Mouse (Mus musculus) embryonic facial prominence, embryonic 13.5 days (tissue): ENCODE measurements around the gene Srms. TPM values are rescaled to one million over a fixed set of nuclear protein-coding genes. Genes with fewer than 3 reads are reported as not detected.

Source experiments
- ATAC-seq: fragments of 200-750 bp; cut with Nextera tagmentation; 2 replicates; pipeline ENCODE4 v1.8.0; 2017; ENCODE audit warnings: low read depth; ENCODE audit not compliant: insufficient number of reproducible peaks, insufficient read depth, low FRiP score, low TSS enrichment
- H3K27ac ChIP-seq: fragments of 300-500 bp; sonication (generic); 2 replicates; pipeline ENCODE4 v1.5.1; 2015; ENCODE audit warnings: moderate library complexity, mild to moderate bottlenecking, inconsistent platforms
- H3K27me3 ChIP-seq: fragments of 300-500 bp; sonication (generic); 2 replicates; pipeline ENCODE4 v1.6.1; 2015; ENCODE audit warnings: mild to moderate bottlenecking, inconsistent platforms
- H3K36me3 ChIP-seq: fragments of 300-500 bp; sonication (generic); 2 replicates; pipeline ENCODE4 v1.6.1; 2015; ENCODE audit warnings: mild to moderate bottlenecking, inconsistent platforms
- H3K4me1 ChIP-seq: fragments of 300-500 bp; sonication (generic); 2 replicates; pipeline ENCODE4 v1.6.1; 2015; ENCODE audit warnings: inconsistent platforms
- H3K4me2 ChIP-seq: fragments of 300-500 bp; sonication (generic); 2 replicates; pipeline ENCODE4 v1.6.1; 2015; ENCODE audit warnings: moderate library complexity, mild to moderate bottlenecking, inconsistent platforms
- H3K4me3 ChIP-seq: fragments of 300-500 bp; sonication (generic); 2 replicates; pipeline ENCODE4 v1.5.1; 2015; ENCODE audit warnings: mild to moderate bottlenecking, inconsistent platforms
- H3K9ac ChIP-seq: fragments of 300-500 bp; sonication (generic); 2 replicates; pipeline ENCODE4 v1.6.1; 2015; ENCODE audit warnings: mild to moderate bottlenecking, inconsistent platforms
- H3K9me3 ChIP-seq: fragments of 300-500 bp; sonication (generic); 2 replicates; pipeline ENCODE4 v1.6.1; 2016; ENCODE audit warnings: inconsistent platforms
- WGBS: fragments of 180-500 bp; shearing (Covaris S2); methylation state at CpG from one replicate; pipeline ENCODE4 v1.1.7; 2015; ENCODE audit warnings: mixed read lengths; 5-methylcytosine and 5-hydroxymethylcytosine counted together
- polyA plus RNA-seq: library from polyadenylated mRNA; unstranded; fragments of >200 nt; fragmentation: Nextera tagmentation; extraction: Ambion mirVana; gene quantifications from 2 replicates; pipeline ENCODE4 v1.2.1, GENCODE M21; 2015

Gene Srms
- 0.14 TPM in 1 of 2 replicates, not detected in the other for polyA plus RNA-seq

GRCm38 (mm10) chr2:181213021-181213445 lies at the start of gene Srms:
Gene Srms (minus strand): TSS chr2:181213185.
- H3K4me1 ChIP-seq: peaks cover 12% of the 10 kb centered on the region
- no peak for ATAC-seq
- H3K9ac ChIP-seq: 0 out of 2 replicates have a peak within 1 kb of the TSS, but pooled peaks have one; percentile 32
- H3K36me3 ChIP-seq: no peaks in the 10 kb centered on the region
- peaks cover 47% of the 10 kb centered on the region for H3K27me3 ChIP-seq
- 1% methylated on average over 17 of the region's 17 CpGs for WGBS
- peak within 1 kb of the TSS; percentile 58 for H3K4me2 ChIP-seq
- H3K9me3 ChIP-seq: no peaks in the 10 kb centered on the region
- H3K27ac ChIP-seq: no peak within 1 kb of the TSS
- H3K4me3 ChIP-seq: peak within 1 kb of the TSS; percentile 33

GRCm38 (mm10) chr2:181253248-181253647 lies 40.3 kb upstream of the Srms start:
- Histone ChIP-seq H3K9me3 (no peaks in the 10 kb centered on the region), H3K4me1 (no peaks in the 10 kb centered on the region), H3K36me3 (peaks cover 74% of the 10 kb centered on the region), H3K4me3 (no peak overlapping the region), H3K4me2 (no peak overlapping the region), H3K9ac (no peak overlapping the region), H3K27ac (no peak overlapping the region), H3K27me3 (no peaks in the 10 kb centered on the region)
- WGBS: 65% methylated on average over 1 of the region's 1 CpGs
- ATAC-seq: no peak

- ATAC-seq: no peak
- peaks cover 60% of the 10 kb centered on the region for H3K36me3 ChIP-seq
- no peak overlapping the region for H3K4me3 ChIP-seq
Measured at GRCm38 (mm10) chr2:181251841-181252240, 38.9 kb upstream of the Srms start.

DNA sequence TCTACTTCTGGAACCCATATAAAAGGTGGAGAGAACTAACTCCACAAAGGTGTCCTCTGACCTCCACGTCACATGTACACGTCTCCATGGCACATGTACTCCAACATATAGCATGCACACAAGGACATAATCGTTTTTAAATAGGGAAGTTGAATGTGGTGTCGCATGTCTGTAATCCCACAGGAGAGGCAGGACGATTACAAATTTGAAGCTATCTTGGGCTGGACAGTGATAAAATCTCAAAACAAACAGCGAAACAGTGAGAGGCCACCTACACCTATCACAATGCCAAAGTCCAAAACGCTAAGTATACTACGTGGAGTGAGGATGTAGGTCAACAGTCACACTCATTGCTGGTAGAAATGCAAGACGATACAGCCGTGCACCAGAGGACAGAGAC lies 36.2 kb upstream of the Srms start:
- ATAC-seq: no peak
- whole genome bisulfite sequencing: 80% methylated on average over 10 of the region's 10 CpGs
- Histone ChIP-seq H3K4me2 (no peak overlapping the region), H3K9ac (no peak overlapping the region), H3K27me3 (no peaks in the 10 kb centered on the region), H3K4me3 (no peak overlapping the region), H3K27ac (no peak overlapping the region), H3K9me3 (no peaks in the 10 kb centered on the region), H3K36me3 (peaks cover 36% of the 10 kb centered on the region), H3K4me1 (no peaks in the 10 kb centered on the region)

More at GRCm38 (mm10) chr2:181251841-181252240, 38.9 kb upstream of the Srms start:
- Histone ChIP-seq H3K9ac (no peak overlapping the region), H3K9me3 (no peaks in the 10 kb centered on the region), H3K27ac (no peak overlapping the region), H3K4me2 (no peak overlapping the region), H3K27me3 (no peaks in the 10 kb centered on the region), H3K4me1 (no peaks in the 10 kb centered on the region)
- 80% methylated on average over 1 of the region's 1 CpGs for WGBS

DNA sequence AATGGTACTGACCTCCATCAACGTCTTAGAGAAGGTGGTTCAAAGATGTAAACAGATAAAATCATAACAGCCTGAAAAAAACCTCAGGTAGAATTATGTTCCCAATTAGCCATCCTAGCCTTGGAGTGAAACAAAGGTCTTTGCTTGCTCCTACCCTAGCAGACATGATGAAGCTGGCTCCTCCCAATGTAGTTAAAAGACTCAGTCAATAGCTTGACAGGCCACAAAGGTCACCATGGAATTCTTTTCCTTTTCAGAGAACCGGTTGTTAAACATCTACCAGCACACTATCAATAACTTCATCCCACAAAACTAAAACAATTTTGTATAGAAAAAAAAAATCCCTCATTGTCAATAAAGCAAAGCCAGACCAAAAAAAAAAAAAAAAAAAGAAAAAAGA lies 32.0 kb upstream of the Srms start:
- Histone ChIP-seq H3K27me3 (no peaks in the 10 kb centered on the region), H3K36me3 (0 out of 2 replicates have a peak, but pooled peaks cover 1% of the 10 kb centered on the region), H3K4me2 (no peak overlapping the region), H3K27ac (no peak overlapping the region), H3K4me1 (peaks cover 11% of the 10 kb centered on the region), H3K4me3 (no peak overlapping the region), H3K9me3 (no peaks in the 10 kb centered on the region), H3K9ac (no peak overlapping the region)
- WGBS: 29% methylated on average over 2 of the region's 2 CpGs
- no peak for ATAC-seq

- ATAC-seq: no peak
- Histone ChIP-seq H3K36me3 (no peaks in the 10 kb centered on the region), H3K27me3 (no peaks in the 10 kb centered on the region), H3K9ac (no peak overlapping the region), H3K4me2 (no peak overlapping the region), H3K4me3 (no peak overlapping the region), H3K4me1 (peaks cover 11% of the 10 kb centered on the region), H3K9me3 (no peaks in the 10 kb centered on the region), H3K27ac (no peak overlapping the region)
- WGBS: 32% methylated on average over 11 of the region's 11 CpGs
Measured at GRCm38 (mm10) chr2:181243706-181244394, 30.9 kb upstream of the Srms start.

DNA sequence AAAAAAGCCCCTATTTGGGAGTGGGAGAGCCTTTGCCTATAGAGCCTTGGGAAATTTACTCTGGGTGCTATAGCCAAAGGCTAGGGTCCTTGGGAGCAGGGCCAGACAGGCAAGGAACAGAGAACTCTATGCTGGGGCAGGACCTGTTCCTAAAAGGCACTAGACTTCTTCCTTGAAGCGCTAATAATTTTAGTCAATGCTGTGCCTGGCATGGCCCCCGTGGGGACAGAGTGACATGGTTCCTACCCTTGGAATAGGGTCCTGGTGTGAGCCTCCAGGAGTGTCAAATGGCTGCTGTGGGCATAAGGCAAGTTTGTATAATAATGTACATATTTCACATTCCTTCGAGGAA lies 29.3 kb upstream of the Srms start:
- peak overlapping the region; percentile 73; the same call in 1 of the 2 replicates for H3K9ac ChIP-seq
- H3K4me1 ChIP-seq: peaks cover 11% of the 10 kb centered on the region
- peak overlapping the region; percentile 67 for H3K4me2 ChIP-seq
- no peak for ATAC-seq
- 43% methylated on average over 3 of the region's 3 CpGs for WGBS
- H3K27ac ChIP-seq: no peak overlapping the region
- H3K9me3 ChIP-seq: no peaks in the 10 kb centered on the region
- H3K27me3 ChIP-seq: no peaks in the 10 kb centered on the region
- H3K36me3 ChIP-seq: no peaks in the 10 kb centered on the region
- peak overlapping the region; percentile 49 for H3K4me3 ChIP-seq

DNA sequence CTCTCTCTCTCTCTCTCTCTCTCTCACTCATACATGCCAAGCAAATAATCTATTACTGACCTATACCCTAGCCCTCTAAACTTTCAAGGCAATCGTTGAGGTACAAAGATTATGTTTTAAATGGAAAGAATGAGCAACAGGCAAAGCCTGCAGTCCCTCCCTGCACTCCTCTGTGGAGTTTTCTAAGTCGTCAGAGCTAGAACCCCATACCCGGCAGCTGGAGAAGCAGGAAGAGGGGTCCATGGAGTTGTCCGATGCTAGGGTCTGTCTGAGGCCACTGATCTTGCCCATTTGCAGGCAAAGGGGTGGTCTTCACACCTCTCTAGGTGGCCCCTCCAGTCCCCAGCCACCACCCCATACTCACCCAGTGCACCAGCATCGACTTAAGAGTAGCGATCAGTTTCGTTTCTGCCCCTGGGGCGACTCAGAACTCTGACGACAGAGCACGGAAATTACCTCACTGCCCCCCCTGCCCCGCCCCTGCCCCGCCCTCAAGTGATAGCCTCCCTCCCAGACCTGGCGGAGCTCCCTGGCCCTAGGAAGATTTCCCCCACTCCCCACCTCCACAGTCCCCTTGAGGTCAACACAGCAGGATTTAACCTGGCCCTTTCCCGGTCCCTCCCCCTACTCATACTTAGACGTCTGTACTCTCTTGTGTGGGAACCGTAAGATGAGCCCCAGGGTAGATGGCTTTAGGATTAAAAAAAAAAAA lies 28.8 kb upstream of the Srms start, which contains the start of gene Helz2:
Gene Helz2, minus strand, starts transcription at position 426 of the 712 bp plus-strand sequence.
- Histone ChIP-seq H3K27ac (no peak within 1 kb of the TSS), H3K4me1 (peaks cover 11% of the 10 kb centered on the region), H3K36me3 (no peaks in the 10 kb centered on the region), H3K27me3 (no peaks in the 10 kb centered on the region), H3K4me3 (peak within 1 kb of the TSS; percentile 49), H3K9me3 (no peaks in the 10 kb centered on the region), H3K9ac (peak within 1 kb of the TSS; percentile 73), H3K4me2 (peak within 1 kb of the TSS; percentile 67)
- no peak for ATAC-seq
- WGBS: 7% methylated on average over 16 of the region's 16 CpGs

DNA sequence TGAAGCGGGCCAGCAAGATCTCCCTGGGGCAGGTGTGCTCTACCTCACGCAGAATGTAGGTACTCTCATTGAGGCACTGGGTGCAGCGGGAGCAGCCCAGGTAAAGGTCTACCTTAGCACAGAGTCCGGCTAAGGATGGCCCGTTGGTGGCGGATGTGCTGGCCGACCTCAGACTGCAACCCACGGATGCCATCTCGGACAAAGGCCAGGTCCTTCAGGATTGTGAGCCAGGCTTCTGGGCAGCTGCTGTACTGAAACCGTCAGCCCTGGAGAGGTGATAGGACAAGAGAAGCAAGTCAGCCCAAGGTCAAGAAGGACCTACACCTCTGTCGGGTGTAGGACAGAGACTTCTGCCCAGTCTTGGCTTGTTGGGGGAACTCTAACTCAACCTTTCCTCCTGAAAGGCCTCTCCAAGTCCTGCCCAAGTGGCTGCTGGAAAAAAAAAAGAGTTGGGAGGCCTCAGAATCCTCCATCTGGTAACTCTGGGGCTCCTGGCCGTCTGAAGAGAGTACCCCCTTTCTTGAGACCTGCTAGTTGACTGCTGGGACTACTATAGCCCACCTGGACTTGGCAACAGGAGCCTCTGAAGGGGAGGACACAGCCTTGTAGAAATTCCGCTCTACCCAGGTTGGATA lies 27.9 kb upstream of the Srms start:
- Histone ChIP-seq H3K27ac (no peak overlapping the region), H3K9ac (peak overlapping the region; percentile 73; the same call in 1 of the 2 replicates), H3K9me3 (no peaks in the 10 kb centered on the region), H3K4me1 (peaks cover 11% of the 10 kb centered on the region), H3K36me3 (no peaks in the 10 kb centered on the region), H3K4me3 (peak overlapping the region; percentile 49; the same call in 1 of the 2 replicates), H3K4me2 (peak overlapping the region; percentile 67), H3K27me3 (no peaks in the 10 kb centered on the region)
- ATAC-seq: no peak
- 90% methylated on average over 13 of the region's 13 CpGs for WGBS

DNA sequence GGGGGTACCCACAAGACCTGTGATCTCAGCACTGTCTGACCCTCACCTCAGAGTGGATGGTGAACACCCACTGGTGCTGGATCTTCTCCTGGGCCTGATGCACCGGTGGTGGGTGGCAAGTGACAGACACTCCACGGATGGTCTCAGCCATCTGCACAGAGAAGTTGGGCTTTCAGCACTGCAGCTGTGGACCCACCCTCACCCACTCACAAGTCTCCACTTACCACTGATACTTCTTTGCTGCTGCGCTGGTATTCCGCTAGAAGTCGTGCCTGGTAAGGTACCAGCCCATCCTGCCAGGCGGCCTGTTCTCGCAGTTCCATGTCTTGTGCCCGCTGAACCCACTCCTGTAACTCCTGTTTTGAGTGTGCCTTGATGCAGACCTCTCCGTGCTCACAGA lies 26.3 kb upstream of the Srms start:
- H3K27ac ChIP-seq: no peak overlapping the region
- H3K9ac ChIP-seq: no peak overlapping the region
- H3K4me3 ChIP-seq: no peak overlapping the region
- H3K4me2 ChIP-seq: no peak overlapping the region
- H3K27me3 ChIP-seq: no peaks in the 10 kb centered on the region
- WGBS: 90% methylated on average over 9 of the region's 9 CpGs
- peaks cover 11% of the 10 kb centered on the region for H3K4me1 ChIP-seq
- H3K9me3 ChIP-seq: no peaks in the 10 kb centered on the region
- no peak for ATAC-seq
- no peaks in the 10 kb centered on the region for H3K36me3 ChIP-seq

DNA sequence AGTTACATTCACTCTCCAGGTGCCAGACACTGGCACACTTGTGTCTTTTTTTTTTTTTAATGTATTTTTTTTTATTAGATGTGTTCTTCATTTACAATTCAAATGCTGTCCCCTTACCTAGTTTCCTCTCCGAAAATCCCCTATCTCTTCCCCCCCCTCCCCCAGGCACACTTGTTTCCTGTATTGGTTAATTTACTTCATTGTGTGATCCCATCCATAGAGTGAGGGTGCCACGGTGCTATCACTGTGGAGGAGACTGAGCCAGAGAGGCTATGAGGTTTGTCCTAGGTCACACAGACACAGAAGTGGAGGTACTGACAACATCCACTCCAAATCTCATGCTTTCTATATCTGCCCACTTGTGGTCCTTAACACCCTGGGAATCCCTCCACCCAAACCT lies 25.9 kb upstream of the Srms start:
- WGBS: 72% methylated on average over 2 of the region's 2 CpGs
- no peak overlapping the region for H3K4me3 ChIP-seq
- no peak overlapping the region for H3K9ac ChIP-seq
- no peaks in the 10 kb centered on the region for H3K9me3 ChIP-seq
- no peak overlapping the region for H3K27ac ChIP-seq
- H3K27me3 ChIP-seq: no peaks in the 10 kb centered on the region
- H3K4me2 ChIP-seq: no peak overlapping the region
- no peak for ATAC-seq
- H3K36me3 ChIP-seq: no peaks in the 10 kb centered on the region
- peaks cover 8% of the 10 kb centered on the region for H3K4me1 ChIP-seq
